Mouse (Mus musculus) frontal cortex, postnatal 25 days (tissue): ENCODE results near the gene Srarp.

ENCODE experiments used
- DNase-seq, 2 experiments: peaks; one replicate each; pipeline ENCODE4 v3.0.0; 2022; ENCODE audit warnings: low spot score in 2 of 2

Srarp gene

DNA sequence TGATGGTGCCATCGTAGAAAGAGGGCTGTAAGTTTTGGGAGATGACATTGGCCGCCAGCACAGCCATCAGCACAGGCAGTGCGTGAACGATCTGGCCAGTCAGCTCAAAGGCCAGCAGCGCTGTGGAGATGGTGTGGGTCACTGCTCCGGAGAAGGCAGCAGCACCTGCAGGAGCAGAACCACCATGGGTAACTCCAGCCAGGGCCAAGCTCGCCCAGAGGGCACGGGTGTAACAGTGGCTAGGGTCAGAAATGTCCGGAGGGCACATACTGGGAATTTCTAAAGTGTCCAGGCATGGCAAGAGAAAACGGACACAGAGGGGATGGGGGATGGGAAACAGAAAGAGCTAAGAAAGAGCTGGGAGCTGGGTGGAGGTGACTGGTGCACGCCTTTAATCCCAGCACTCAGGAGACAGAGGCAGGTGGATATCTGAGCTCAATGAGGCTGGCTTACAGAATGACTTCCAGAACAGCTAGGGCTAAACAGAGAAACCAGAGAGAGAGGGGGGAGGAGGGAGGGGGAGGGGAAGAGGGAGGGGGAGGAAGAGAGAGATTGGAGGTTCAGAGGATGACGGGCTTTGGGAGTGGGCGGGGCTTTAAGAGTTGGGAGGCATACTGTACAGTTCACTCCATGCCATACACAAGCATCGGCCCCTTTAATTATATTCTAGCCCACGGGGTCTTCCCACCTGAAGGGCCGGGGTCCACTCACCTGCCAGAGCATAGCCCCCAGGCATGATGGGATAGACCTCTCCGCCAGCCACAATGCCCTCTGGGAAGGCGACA, 46.3 kb downstream of the Srarp start:
- no peak for DNase-seq

DNA sequence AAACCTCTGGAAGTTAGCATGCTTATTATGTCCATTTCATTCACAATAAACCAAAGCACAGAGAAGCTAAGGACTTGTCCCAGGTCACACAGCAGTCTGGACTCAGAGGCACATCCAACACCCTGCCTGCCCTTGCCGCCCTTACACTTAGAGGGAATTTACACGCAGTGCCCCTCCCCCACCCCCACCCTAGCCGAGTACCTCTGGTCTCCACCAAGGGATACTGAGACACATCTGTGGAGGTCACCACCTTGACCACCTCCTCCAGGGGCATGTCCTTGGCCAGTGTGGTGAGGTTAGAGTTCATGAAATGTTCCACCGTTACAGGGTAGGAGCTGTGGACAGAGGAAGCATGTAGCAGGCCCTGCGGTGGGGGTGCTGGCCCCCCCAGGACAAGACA, 48.0 kb downstream of the Srarp start:
- DNase-seq: no peak

DNA sequence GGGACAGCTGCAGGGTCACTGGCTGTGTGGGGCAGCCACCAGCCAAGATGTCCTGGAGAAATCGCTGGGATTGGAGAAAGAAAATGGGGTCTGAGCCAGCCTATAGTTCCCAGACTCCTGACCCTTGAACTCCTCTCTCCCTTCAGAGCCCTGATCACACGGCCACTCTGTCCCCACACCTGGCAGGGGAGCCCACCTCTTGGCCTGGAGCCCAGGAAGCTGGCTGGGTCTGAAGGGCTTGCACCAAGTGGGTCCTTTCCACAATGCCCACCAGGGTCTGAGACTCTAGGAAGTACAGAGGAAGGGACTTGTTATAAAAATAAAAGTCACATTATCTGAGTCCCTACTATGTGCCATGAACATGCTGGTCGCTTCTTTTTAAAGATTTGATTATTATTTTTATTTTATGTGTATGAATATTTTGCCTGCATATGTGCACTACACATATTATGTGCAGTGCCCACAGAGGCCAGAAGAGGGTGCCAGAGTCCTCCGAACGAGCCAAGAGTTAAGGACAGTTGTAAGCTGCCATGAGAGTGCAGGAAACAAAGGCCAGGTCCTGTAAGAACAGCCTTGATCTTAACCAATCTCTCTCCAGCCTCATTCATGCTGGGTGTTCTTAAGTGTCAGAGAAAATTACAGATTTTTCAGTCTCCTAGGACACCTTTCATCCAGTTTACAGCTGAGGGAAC, 48.7 kb downstream of the Srarp start:
- DNase-seq: peak; percentile 70 to 77

DNA sequence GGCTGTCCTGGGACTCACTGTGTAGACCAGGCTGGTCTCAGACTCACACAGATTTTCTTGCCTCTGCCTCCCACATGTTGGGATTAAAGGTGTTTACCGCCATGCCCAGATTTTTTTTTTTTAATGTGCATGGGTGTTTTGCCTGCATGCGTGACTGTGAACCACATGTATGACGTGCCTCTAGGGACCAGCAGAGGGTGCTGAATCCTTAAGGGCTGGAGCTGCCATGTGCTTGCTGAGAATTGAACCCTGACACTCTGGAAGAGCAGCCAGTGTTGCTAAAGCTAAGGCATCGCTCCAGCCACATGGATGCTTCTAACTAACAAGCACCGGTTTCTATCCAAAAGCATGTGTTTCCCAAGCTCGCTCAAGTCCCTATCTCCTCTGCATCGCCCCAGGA, 49.8 kb downstream of the Srarp start:
- no peak for DNase-seq

DNA sequence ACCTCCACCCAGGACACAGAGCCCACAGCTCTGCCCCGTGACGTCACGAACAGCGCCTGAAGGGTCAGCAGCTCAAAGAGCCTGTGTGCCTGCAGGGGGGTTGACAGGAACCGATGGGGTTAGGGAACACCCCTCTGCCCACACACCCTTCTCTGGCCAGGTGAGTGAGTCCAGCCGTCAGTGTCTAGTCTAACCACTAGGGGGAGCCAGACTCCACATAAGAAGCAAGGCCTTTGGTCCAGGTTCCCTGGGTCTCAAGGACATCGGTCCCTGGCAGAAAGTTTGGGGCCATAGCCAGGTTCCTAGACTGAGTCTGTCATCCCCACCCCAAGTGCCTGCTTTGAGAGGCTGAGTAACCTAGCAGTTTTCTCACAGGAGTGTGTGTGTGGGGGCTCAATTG, 50.6 kb downstream of the Srarp start:
- peak in 1 of 2 experiments; percentile 20 for DNase-seq
